Mouse (Mus musculus) ES-Bruce4 (cell line): ENCODE data around the gene Upk1b.

Source experiments
- CTCF ChIP-seq: IDR thresholded peaks from one replicate; pipeline ENCODE4 v1.8.1; 2011; ENCODE audit warnings: low read depth, low read length
- EP300 ChIP-seq: IDR thresholded peaks from 2 replicates; pipeline ENCODE4 v1.6.1; 2011; ENCODE audit warnings: low read depth, low read length; ENCODE audit not compliant: insufficient read depth
- POLR2A ChIP-seq: IDR thresholded peaks from one replicate; pipeline ENCODE4 v1.8.1; 2011; ENCODE audit warnings: low read length; ENCODE audit not compliant: insufficient read depth

- TF ChIP-seq CTCF: no peak
- no peak for TF ChIP-seq EP300
- no peak for TF ChIP-seq POLR2A
Measured at GRCm38 (mm10) chr16:38781946-38782345, 18.2 kb downstream of the Upk1b start.
